Mouse (Mus musculus): Measurements from ENCODE around the gene Cd47. TPM values are rescaled to one million over a fixed set of nuclear protein-coding genes. Genes with fewer than 3 reads are reported as not detected.

Gene Cd47
- polyA plus RNA-seq, 1 experiment from 2014 or later: 68.4 TPM

- Histone ChIP-seq H3K4me2 (ENCODE audit: low read length) (no peak overlapping the region), H3K4me3 (ENCODE audit: control insufficient read depth in 1 of 2, insufficient read depth in 1 of 2, low read depth in 1 of 2, low read length in 2 of 2) (no peak overlapping the region), H3K9ac (ENCODE audit: low read length) (no peak overlapping the region), H3K9me3 (ENCODE audit: control insufficient read depth, low read length) (no peaks in the 10 kb centered on the region), H3K27me3 (ENCODE audit: control insufficient read depth, insufficient read depth, low read length) (no peaks in the 10 kb centered on the region), H3K36me3 (ENCODE audit: control insufficient read depth, insufficient read depth, low read length) (no peaks in the 10 kb centered on the region), H3K4me1 (ENCODE audit: control insufficient read depth in 2 of 2, insufficient read depth in 2 of 2, low read length in 2 of 2) (no peaks in the 10 kb centered on the region; a peak in 1 of 4 replicates), H3K27ac (replicated peaks in 1 of 2; ENCODE audit: control insufficient read depth in 1 of 2, insufficient read depth in 1 of 2, low read depth in 2 of 2, low read length in 2 of 2) (no peak overlapping the region)
- 73% methylated on average over 3 of the region's 3 CpGs for WGBS
- ATAC-seq (ENCODE audit: insufficient number of reproducible peaks, insufficient read depth, low FRiP score, low read depth): no peak
Measured at GRCm38 (mm10) chr16:49947049-49947448, 146.7 kb downstream of the Cd47 start.

GRCm38 (mm10) chr16:49947610-49948009, 147.3 kb downstream of the Cd47 start:
- Histone ChIP-seq H3K4me2 (ENCODE audit: low read length) (no peak overlapping the region), H3K9me3 (ENCODE audit: control insufficient read depth, low read length) (no peaks in the 10 kb centered on the region), H3K27ac (replicated peaks in 1 of 2; ENCODE audit: control insufficient read depth in 1 of 2, insufficient read depth in 1 of 2, low read depth in 2 of 2, low read length in 2 of 2) (no peak overlapping the region), H3K27me3 (ENCODE audit: control insufficient read depth, insufficient read depth, low read length) (no peaks in the 10 kb centered on the region), H3K9ac (ENCODE audit: low read length) (no peak overlapping the region), H3K36me3 (ENCODE audit: control insufficient read depth, insufficient read depth, low read length) (no peaks in the 10 kb centered on the region), H3K4me1 (ENCODE audit: control insufficient read depth in 2 of 2, insufficient read depth in 2 of 2, low read length in 2 of 2) (no peaks in the 10 kb centered on the region; a peak in 1 of 4 replicates), H3K4me3 (ENCODE audit: control insufficient read depth in 1 of 2, insufficient read depth in 1 of 2, low read depth in 1 of 2, low read length in 2 of 2) (no peak overlapping the region)
- 94% methylated on average over 7 of the region's 7 CpGs for WGBS
- ATAC-seq (ENCODE audit: insufficient number of reproducible peaks, insufficient read depth, low FRiP score, low read depth): no peak

GRCm38 (mm10) chr16:49948287-49948686, 148.0 kb downstream of the Cd47 start:
- H3K4me2 ChIP-seq (ENCODE audit: low read length): no peak overlapping the region
- no peaks in the 10 kb centered on the region for H3K9me3 ChIP-seq (ENCODE audit: control insufficient read depth, low read length)
- no peak overlapping the region for H3K27ac ChIP-seq (replicated peaks in 1 of 2; ENCODE audit: control insufficient read depth in 1 of 2, insufficient read depth in 1 of 2, low read depth in 2 of 2, low read length in 2 of 2)
- no peaks in the 10 kb centered on the region for H3K36me3 ChIP-seq (ENCODE audit: control insufficient read depth, insufficient read depth, low read length)
- no peak for ATAC-seq (ENCODE audit: insufficient number of reproducible peaks, insufficient read depth, low FRiP score, low read depth)
- no peaks in the 10 kb centered on the region; a peak in 1 of 4 replicates for H3K4me1 ChIP-seq (ENCODE audit: control insufficient read depth in 2 of 2, insufficient read depth in 2 of 2, low read length in 2 of 2)
- H3K27me3 ChIP-seq (ENCODE audit: control insufficient read depth, insufficient read depth, low read length): no peaks in the 10 kb centered on the region
- no peak overlapping the region for H3K4me3 ChIP-seq (ENCODE audit: control insufficient read depth in 1 of 2, insufficient read depth in 1 of 2, low read depth in 1 of 2, low read length in 2 of 2)
- 70% methylated on average over 3 of the region's 3 CpGs for WGBS
- H3K9ac ChIP-seq (ENCODE audit: low read length): no peak overlapping the region

GRCm38 (mm10) chr16:49949261-49949660, 148.9 kb downstream of the Cd47 start:
- H3K27ac ChIP-seq (replicated peaks in 1 of 2; ENCODE audit: control insufficient read depth in 1 of 2, insufficient read depth in 1 of 2, low read depth in 2 of 2, low read length in 2 of 2): no peak overlapping the region
- H3K27me3 ChIP-seq (ENCODE audit: control insufficient read depth, insufficient read depth, low read length): no peaks in the 10 kb centered on the region
- no peak for ATAC-seq (ENCODE audit: insufficient number of reproducible peaks, insufficient read depth, low FRiP score, low read depth)
- WGBS: 58% methylated on average over 4 of the region's 4 CpGs
- H3K9ac ChIP-seq (ENCODE audit: low read length): no peak overlapping the region
- no peak overlapping the region for H3K4me2 ChIP-seq (ENCODE audit: low read length)
- no peak overlapping the region for H3K4me3 ChIP-seq (ENCODE audit: control insufficient read depth in 1 of 2, insufficient read depth in 1 of 2, low read depth in 1 of 2, low read length in 2 of 2)
- no peaks in the 10 kb centered on the region for H3K36me3 ChIP-seq (ENCODE audit: control insufficient read depth, insufficient read depth, low read length)
- H3K4me1 ChIP-seq (ENCODE audit: control insufficient read depth in 2 of 2, insufficient read depth in 2 of 2, low read length in 2 of 2): no peaks in the 10 kb centered on the region; a peak in 1 of 4 replicates
- no peaks in the 10 kb centered on the region for H3K9me3 ChIP-seq (ENCODE audit: control insufficient read depth, low read length)

- no peaks in the 10 kb centered on the region for H3K27me3 ChIP-seq (ENCODE audit: control insufficient read depth, insufficient read depth, low read length)
- H3K9ac ChIP-seq (ENCODE audit: low read length): no peak overlapping the region
- no peaks in the 10 kb centered on the region; a peak in 1 of 4 replicates for H3K4me1 ChIP-seq (ENCODE audit: control insufficient read depth in 2 of 2, insufficient read depth in 2 of 2, low read length in 2 of 2)
- H3K36me3 ChIP-seq (ENCODE audit: control insufficient read depth, insufficient read depth, low read length): no peaks in the 10 kb centered on the region
- no peak overlapping the region for H3K27ac ChIP-seq (replicated peaks in 1 of 2; ENCODE audit: control insufficient read depth in 1 of 2, insufficient read depth in 1 of 2, low read depth in 2 of 2, low read length in 2 of 2)
- WGBS: 79% methylated on average over 2 of the region's 2 CpGs
- H3K4me2 ChIP-seq (ENCODE audit: low read length): no peak overlapping the region
- no peak for ATAC-seq (ENCODE audit: insufficient number of reproducible peaks, insufficient read depth, low FRiP score, low read depth)
- no peak overlapping the region for H3K4me3 ChIP-seq (ENCODE audit: control insufficient read depth in 1 of 2, insufficient read depth in 1 of 2, low read depth in 1 of 2, low read length in 2 of 2)
- no peaks in the 10 kb centered on the region for H3K9me3 ChIP-seq (ENCODE audit: control insufficient read depth, low read length)
Measured at GRCm38 (mm10) chr16:49950340-49950739, 150.0 kb downstream of the Cd47 start.

- no peak overlapping the region for H3K4me2 ChIP-seq (ENCODE audit: low read length)
- H3K4me1 ChIP-seq (ENCODE audit: control insufficient read depth in 2 of 2, insufficient read depth in 2 of 2, low read length in 2 of 2): no peaks in the 10 kb centered on the region; a peak in 1 of 4 replicates
- H3K9me3 ChIP-seq (ENCODE audit: control insufficient read depth, low read length): no peaks in the 10 kb centered on the region
- H3K36me3 ChIP-seq (ENCODE audit: control insufficient read depth, insufficient read depth, low read length): no peaks in the 10 kb centered on the region
- H3K9ac ChIP-seq (ENCODE audit: low read length): no peak overlapping the region
- ATAC-seq (ENCODE audit: insufficient number of reproducible peaks, insufficient read depth, low FRiP score, low read depth): 0 out of 2 replicates have a peak, but pooled peaks have one; percentile 25
- H3K4me3 ChIP-seq (ENCODE audit: control insufficient read depth in 1 of 2, insufficient read depth in 1 of 2, low read depth in 1 of 2, low read length in 2 of 2): no peak overlapping the region
- WGBS: 63% methylated on average over 2 of the region's 2 CpGs
- no peaks in the 10 kb centered on the region for H3K27me3 ChIP-seq (ENCODE audit: control insufficient read depth, insufficient read depth, low read length)
- H3K27ac ChIP-seq (replicated peaks in 1 of 2; ENCODE audit: control insufficient read depth in 1 of 2, insufficient read depth in 1 of 2, low read depth in 2 of 2, low read length in 2 of 2): peak overlapping the region in 1 of 2 experiments; percentile 39; a peak in 1 of 4 replicates
Measured at GRCm38 (mm10) chr16:49951288-49951691, 151.0 kb downstream of the Cd47 start.

DNA sequence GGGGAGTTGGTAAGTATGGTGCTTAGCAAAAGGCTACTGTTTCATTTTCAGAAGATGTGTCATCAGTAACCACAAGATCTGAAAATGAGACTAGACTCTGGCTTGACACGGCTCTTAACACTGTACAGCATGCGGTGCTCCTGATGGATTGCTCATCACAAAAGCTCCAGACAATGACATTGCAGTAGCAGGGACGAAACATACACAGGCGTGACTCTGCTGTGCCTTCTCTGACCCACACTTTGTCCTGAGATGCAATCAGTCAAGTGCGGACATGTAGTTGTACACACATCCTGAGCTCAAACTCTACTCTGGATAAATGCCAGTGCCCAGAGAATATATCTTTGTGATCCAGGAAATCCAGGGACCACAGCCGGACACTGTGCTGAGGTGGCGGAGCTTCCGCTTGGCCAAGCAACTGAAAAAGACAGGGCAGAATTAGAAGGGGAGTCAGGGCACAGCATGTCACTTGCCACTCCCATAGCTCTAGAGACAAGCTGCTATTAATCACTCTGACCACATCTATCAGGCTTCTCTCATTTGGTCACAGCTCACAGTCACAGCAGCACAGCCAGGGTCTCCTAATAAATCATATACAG, 151.7 kb downstream of the Cd47 start:
- Histone ChIP-seq H3K9ac (ENCODE audit: low read length) (no peak overlapping the region), H3K4me3 (ENCODE audit: control insufficient read depth in 1 of 2, insufficient read depth in 1 of 2, low read depth in 1 of 2, low read length in 2 of 2) (no peak overlapping the region), H3K4me2 (ENCODE audit: low read length) (no peak overlapping the region), H3K27me3 (ENCODE audit: control insufficient read depth, insufficient read depth, low read length) (no peaks in the 10 kb centered on the region), H3K36me3 (ENCODE audit: control insufficient read depth, insufficient read depth, low read length) (no peaks in the 10 kb centered on the region), H3K27ac (replicated peaks in 1 of 2; ENCODE audit: control insufficient read depth in 1 of 2, insufficient read depth in 1 of 2, low read depth in 2 of 2, low read length in 2 of 2) (peak overlapping the region; percentile 39 to 55; a peak in 3 of 4 replicates), H3K4me1 (ENCODE audit: control insufficient read depth in 2 of 2, insufficient read depth in 2 of 2, low read length in 2 of 2) (no peaks in the 10 kb centered on the region; a peak in 1 of 4 replicates), H3K9me3 (ENCODE audit: control insufficient read depth, low read length) (no peaks in the 10 kb centered on the region)
- ATAC-seq (ENCODE audit: insufficient number of reproducible peaks, insufficient read depth, low FRiP score, low read depth): peak; percentile 11; the same call in 1 of the 2 replicates
- WGBS: 59% methylated on average over 8 of the region's 8 CpGs

DNA sequence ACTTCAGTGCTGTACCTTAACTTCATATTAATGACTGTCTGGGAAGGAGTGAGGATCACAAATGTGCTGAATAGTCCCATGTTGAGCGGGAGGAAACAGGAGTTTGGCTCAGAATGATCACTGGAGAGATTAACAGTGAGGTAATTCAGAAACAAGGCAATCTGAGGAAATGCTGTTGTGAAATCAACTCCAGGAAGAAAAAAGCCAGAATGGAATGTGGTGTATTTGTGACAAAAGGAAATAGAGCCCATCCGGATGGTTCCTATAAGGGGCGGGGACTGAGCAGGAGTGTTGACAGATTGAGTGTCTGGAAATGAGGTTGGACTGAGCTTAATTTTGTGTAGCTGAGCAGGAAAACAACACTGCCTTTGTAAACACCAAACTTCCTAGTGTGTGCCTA, 153.5 kb downstream of the Cd47 start:
- H3K4me2 ChIP-seq (ENCODE audit: low read length): no peak overlapping the region
- peak overlapping the region in 1 of 2 experiments; percentile 66; a peak in 3 of 4 replicates for H3K27ac ChIP-seq (replicated peaks in 1 of 2; ENCODE audit: control insufficient read depth in 1 of 2, insufficient read depth in 1 of 2, low read depth in 2 of 2, low read length in 2 of 2)
- ATAC-seq (ENCODE audit: insufficient number of reproducible peaks, insufficient read depth, low FRiP score, low read depth): no peak
- no peaks in the 10 kb centered on the region for H3K36me3 ChIP-seq (ENCODE audit: control insufficient read depth, insufficient read depth, low read length)
- 48% methylated on average over 3 of the region's 3 CpGs for WGBS
- no peaks in the 10 kb centered on the region for H3K9me3 ChIP-seq (ENCODE audit: control insufficient read depth, low read length)
- H3K4me3 ChIP-seq (ENCODE audit: control insufficient read depth in 1 of 2, insufficient read depth in 1 of 2, low read depth in 1 of 2, low read length in 2 of 2): no peak overlapping the region
- no peaks in the 10 kb centered on the region for H3K27me3 ChIP-seq (ENCODE audit: control insufficient read depth, insufficient read depth, low read length)
- no peaks in the 10 kb centered on the region; a peak in 1 of 4 replicates for H3K4me1 ChIP-seq (ENCODE audit: control insufficient read depth in 2 of 2, insufficient read depth in 2 of 2, low read length in 2 of 2)
- no peak overlapping the region for H3K9ac ChIP-seq (ENCODE audit: low read length)

All from heart, embryonic 14.5 days (tissue).